Mouse (Mus musculus): ENCODE measurements around the gene Dcaf12. TPM values are rescaled to one million over a fixed set of nuclear protein-coding genes. Genes with fewer than 3 reads are reported as not detected.
A peak's percentile ranks its signal among the peaks of the same experiment; 100 is the strongest.

Dcaf12 gene
- polyA plus RNA-seq (2014; fragmentation: Nextera tagmentation; extraction: Ambion mirVana), result 50.8 and 53.4 TPM in 2 replicates

- peaks cover 13% of the 10 kb centered on the region; the same call in 1 of the 2 replicates for H3K36me3 ChIP-seq (ENCODE audit: control insufficient read depth, insufficient read depth, low read length)
- DNase-seq (ENCODE audit: low spot score) (peak; percentile 89), ATAC-seq (replicated peaks; ENCODE audit: low FRiP score) (peak; percentile 90)
- H3K4me2 ChIP-seq, result peak within 1 kb of the TSS; percentile 93
- no peaks in the 10 kb centered on the region for H3K27me3 ChIP-seq (replicated peaks; ENCODE audit: control insufficient read depth, insufficient read depth, low read length)
- under 1% methylated on average over 70 of the region's 70 CpGs for WGBS
- H3K4me1 ChIP-seq (replicated peaks; ENCODE audit: control insufficient read depth, insufficient read depth, low read length), result peaks cover 11% of the 10 kb centered on the region; the same call in 1 of the 2 replicates
- peak within 1 kb of the TSS; percentile 90 for H3K27ac ChIP-seq (ENCODE audit: low read depth, low read length)
- peak within 1 kb of the TSS; percentile 85 for H3K9ac ChIP-seq (ENCODE audit: low read depth, low read length)
- H3K4me3 ChIP-seq (ENCODE audit: low read depth, low read length), result peak within 1 kb of the TSS; percentile 77
- no peaks in the 10 kb centered on the region for H3K9me3 ChIP-seq (ENCODE audit: control insufficient read depth, low read length)
These were observed at the start of gene Dcaf12 for GRCm38 (mm10) chr4:41314141-41315129. Gene Dcaf12 (minus strand): TSS chr4:41314889.

- Histone ChIP-seq H3K9me3 (ENCODE audit: control insufficient read depth, low read length) (no peaks in the 10 kb centered on the region), H3K36me3 (ENCODE audit: control insufficient read depth, insufficient read depth, low read length) (peaks cover 5% of the 10 kb centered on the region; the same call in 1 of the 2 replicates), H3K27me3 (replicated peaks; ENCODE audit: control insufficient read depth, insufficient read depth, low read length) (no peaks in the 10 kb centered on the region), H3K4me3 (ENCODE audit: low read depth, low read length) (no peak overlapping the region), H3K4me2 (no peak overlapping the region), H3K27ac (ENCODE audit: low read depth, low read length) (no peak overlapping the region), H3K4me1 (replicated peaks; ENCODE audit: control insufficient read depth, insufficient read depth, low read length) (no peaks in the 10 kb centered on the region), H3K9ac (ENCODE audit: low read depth, low read length) (no peak overlapping the region)
- no peak for ATAC-seq (replicated peaks; ENCODE audit: low FRiP score)
- WGBS, result 91% methylated on average over 3 of the region's 3 CpGs
- DNase-seq (ENCODE audit: low spot score), result no peak
These were observed 46.4 kb upstream of the Dcaf12 start for GRCm38 (mm10) chr4:41361059-41361458.

- Histone ChIP-seq H3K9ac (ENCODE audit: low read depth, low read length) (no peak overlapping the region), H3K4me3 (ENCODE audit: low read depth, low read length) (no peak overlapping the region), H3K27me3 (replicated peaks; ENCODE audit: control insufficient read depth, insufficient read depth, low read length) (no peaks in the 10 kb centered on the region), H3K4me1 (replicated peaks; ENCODE audit: control insufficient read depth, insufficient read depth, low read length) (no peaks in the 10 kb centered on the region), H3K36me3 (ENCODE audit: control insufficient read depth, insufficient read depth, low read length) (peaks cover 10% of the 10 kb centered on the region; the same call in 1 of the 2 replicates), H3K4me2 (no peak overlapping the region), H3K9me3 (ENCODE audit: control insufficient read depth, low read length) (no peaks in the 10 kb centered on the region), H3K27ac (ENCODE audit: low read depth, low read length) (no peak overlapping the region)
- WGBS, result 90% methylated on average over 7 of the region's 7 CpGs
- no peak for ATAC-seq (replicated peaks; ENCODE audit: low FRiP score)
- no peak for DNase-seq (ENCODE audit: low spot score)
These were observed 44.7 kb upstream of the Dcaf12 start for GRCm38 (mm10) chr4:41359358-41359757.

- Histone ChIP-seq H3K9me3 (ENCODE audit: control insufficient read depth, low read length) (no peaks in the 10 kb centered on the region), H3K27me3 (replicated peaks; ENCODE audit: control insufficient read depth, insufficient read depth, low read length) (no peaks in the 10 kb centered on the region), H3K9ac (ENCODE audit: low read depth, low read length) (no peak overlapping the region), H3K27ac (ENCODE audit: low read depth, low read length) (no peak overlapping the region), H3K36me3 (ENCODE audit: control insufficient read depth, insufficient read depth, low read length) (peaks cover 10% of the 10 kb centered on the region; the same call in 1 of the 2 replicates), H3K4me2 (no peak overlapping the region), H3K4me1 (replicated peaks; ENCODE audit: control insufficient read depth, insufficient read depth, low read length) (no peaks in the 10 kb centered on the region), H3K4me3 (ENCODE audit: low read depth, low read length) (no peak overlapping the region)
- no peak for ATAC-seq (replicated peaks; ENCODE audit: low FRiP score)
- 87% methylated on average over 2 of the region's 2 CpGs for WGBS
- DNase-seq (ENCODE audit: low spot score), result no peak
These were observed 44.0 kb upstream of the Dcaf12 start for GRCm38 (mm10) chr4:41358669-41359068.

- Histone ChIP-seq H3K9me3 (ENCODE audit: control insufficient read depth, low read length) (no peaks in the 10 kb centered on the region), H3K4me1 (replicated peaks; ENCODE audit: control insufficient read depth, insufficient read depth, low read length) (peaks cover 3% of the 10 kb centered on the region; the same call in 1 of the 2 replicates), H3K4me3 (ENCODE audit: low read depth, low read length) (no peak overlapping the region), H3K27ac (ENCODE audit: low read depth, low read length) (no peak overlapping the region), H3K36me3 (ENCODE audit: control insufficient read depth, insufficient read depth, low read length) (peaks cover 16% of the 10 kb centered on the region; the same call in 1 of the 2 replicates), H3K27me3 (replicated peaks; ENCODE audit: control insufficient read depth, insufficient read depth, low read length) (no peaks in the 10 kb centered on the region), H3K4me2 (no peak overlapping the region), H3K9ac (ENCODE audit: low read depth, low read length) (no peak overlapping the region)
- ATAC-seq (replicated peaks; ENCODE audit: low FRiP score) (no peak), DNase-seq (ENCODE audit: low spot score) (no peak)
- WGBS, result 87% methylated on average over 2 of the region's 2 CpGs
These were observed 42.5 kb upstream of the Dcaf12 start for GRCm38 (mm10) chr4:41357154-41357553.

- ATAC-seq (replicated peaks; ENCODE audit: low FRiP score) (no peak), DNase-seq (ENCODE audit: low spot score) (no peak)
- no peaks in the 10 kb centered on the region for H3K27me3 ChIP-seq (replicated peaks; ENCODE audit: control insufficient read depth, insufficient read depth, low read length)
- H3K27ac ChIP-seq (ENCODE audit: low read depth, low read length), result no peak overlapping the region
- H3K36me3 ChIP-seq (ENCODE audit: control insufficient read depth, insufficient read depth, low read length), result peaks cover 11% of the 10 kb centered on the region; the same call in 1 of the 2 replicates
- H3K4me2 ChIP-seq, result no peak overlapping the region
- H3K4me1 ChIP-seq (replicated peaks; ENCODE audit: control insufficient read depth, insufficient read depth, low read length), result peaks cover 7% of the 10 kb centered on the region; the same call in 1 of the 2 replicates
- WGBS, result 93% methylated on average over 1 of the region's 1 CpGs
- H3K4me3 ChIP-seq (ENCODE audit: low read depth, low read length), result no peak overlapping the region
- H3K9ac ChIP-seq (ENCODE audit: low read depth, low read length), result no peak overlapping the region
- H3K9me3 ChIP-seq (ENCODE audit: control insufficient read depth, low read length), result no peaks in the 10 kb centered on the region
These were observed 38.6 kb upstream of the Dcaf12 start for GRCm38 (mm10) chr4:41353265-41353664.

GRCm38 (mm10) chr4:41352758-41353157, 38.1 kb upstream of the Dcaf12 start:
- H3K27ac ChIP-seq (ENCODE audit: low read depth, low read length), result no peak overlapping the region
- H3K9ac ChIP-seq (ENCODE audit: low read depth, low read length), result no peak overlapping the region
- ATAC-seq (replicated peaks; ENCODE audit: low FRiP score) (no peak), DNase-seq (ENCODE audit: low spot score) (no peak)
- H3K27me3 ChIP-seq (replicated peaks; ENCODE audit: control insufficient read depth, insufficient read depth, low read length), result no peaks in the 10 kb centered on the region
- H3K4me1 ChIP-seq (replicated peaks; ENCODE audit: control insufficient read depth, insufficient read depth, low read length), result peaks cover 10% of the 10 kb centered on the region; the same call in 1 of the 2 replicates
- H3K4me2 ChIP-seq, result no peak overlapping the region
- H3K36me3 ChIP-seq (ENCODE audit: control insufficient read depth, insufficient read depth, low read length), result peaks cover 11% of the 10 kb centered on the region; the same call in 1 of the 2 replicates
- 69% methylated on average over 4 of the region's 4 CpGs for WGBS
- no peaks in the 10 kb centered on the region for H3K9me3 ChIP-seq (ENCODE audit: control insufficient read depth, low read length)
- no peak overlapping the region for H3K4me3 ChIP-seq (ENCODE audit: low read depth, low read length)

GRCm38 (mm10) chr4:41349199-41349591, 34.5 kb upstream of the Dcaf12 start:
- Histone ChIP-seq H3K4me2 (peak overlapping the region; percentile 87), H3K9me3 (ENCODE audit: control insufficient read depth, low read length) (no peaks in the 10 kb centered on the region), H3K4me3 (ENCODE audit: low read depth, low read length) (peak overlapping the region; percentile 94), H3K9ac (ENCODE audit: low read depth, low read length) (peak overlapping the region; percentile 86), H3K36me3 (ENCODE audit: control insufficient read depth, insufficient read depth, low read length) (peaks cover 6% of the 10 kb centered on the region; the same call in 1 of the 2 replicates), H3K27me3 (replicated peaks; ENCODE audit: control insufficient read depth, insufficient read depth, low read length) (no peaks in the 10 kb centered on the region), H3K4me1 (replicated peaks; ENCODE audit: control insufficient read depth, insufficient read depth, low read length) (peaks cover 13% of the 10 kb centered on the region; the same call in 1 of the 2 replicates), H3K27ac (ENCODE audit: low read depth, low read length) (peak overlapping the region; percentile 84)
- WGBS, result under 1% methylated on average over 27 of the region's 28 CpGs
- ATAC-seq (replicated peaks; ENCODE audit: low FRiP score) (peak; percentile 55), DNase-seq (ENCODE audit: low spot score) (peak; percentile 71)

Measured in liver, embryonic 11.5 days (tissue).